18 mouse cellular contexts compared by ENCODE assay signal in the genomic region with DNA sequence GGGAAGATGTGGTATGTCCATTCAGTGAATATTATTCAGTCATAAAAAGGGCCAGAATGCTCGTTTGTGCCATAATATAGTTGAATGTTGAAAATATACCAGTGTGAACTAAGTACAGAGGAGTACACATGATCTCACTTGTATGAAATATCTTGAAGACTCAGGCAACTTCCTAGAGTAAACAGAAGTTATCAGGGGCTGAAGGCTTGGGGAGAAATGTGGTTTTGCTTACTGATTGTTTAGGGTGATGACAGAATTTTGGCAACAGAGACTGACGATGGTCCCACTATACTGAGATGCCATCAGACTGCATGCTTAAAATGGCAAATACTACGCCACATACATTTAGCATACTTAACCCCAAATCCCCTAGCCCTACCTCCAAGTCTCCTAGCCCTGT.
"Had no signal": no experiment of that assay in that cellular context is flagged by ENCODE, and none has a peak within 500 bp of the region (broad histone marks: within the 10 kb centered on the region; RNA-seq: fewer than 3 reads in every experiment).

No protein-coding gene starts in this region.

- H3K27ac ChIP-seq: limb, embryonic 12.5 days; limb, embryonic 15.5 days; liver, embryonic 14.5 days had no signal

- H3K4me3 ChIP-seq: limb, embryonic 12.5 days; limb, embryonic 15.5 days; midbrain, embryonic 10.5 days; midbrain, embryonic 13.5 days; myocyte; neural tube, embryonic 13.5 days had no signal

- H3K4me2 ChIP-seq: limb, embryonic 12.5 days; limb, embryonic 15.5 days; liver, embryonic 11.5 days; midbrain, embryonic 13.5 days; neural tube, embryonic 13.5 days had no signal

- H3K36me3 ChIP-seq: midbrain, embryonic 13.5 days had no signal

- H3K9me3 ChIP-seq: limb, embryonic 15.5 days; midbrain, embryonic 10.5 days; neural tube, embryonic 13.5 days had no signal

- DNase-seq: kidney, adult 8-10 months; kidney, postnatal 14 days; kidney, postnatal 4 days; left cerebral cortex, postnatal 4 days; liver, postnatal 0 days; lung, postnatal 14 days; lung, postnatal 4 days; thymus, adult 18-20 months; thymus, postnatal 36 days had no signal

- ATAC-seq: liver, postnatal 0 days; midbrain, embryonic 13.5 days; midbrain, embryonic 16.5 days had no signal

- H3K27me3 ChIP-seq: limb, embryonic 12.5 days; limb, embryonic 15.5 days; midbrain, embryonic 13.5 days; neural tube, embryonic 13.5 days had no signal

- H3K9ac ChIP-seq: limb, embryonic 12.5 days; limb, embryonic 15.5 days; liver, embryonic 14.5 days; liver, postnatal 0 days; midbrain, embryonic 13.5 days; neural tube, embryonic 13.5 days had no signal
